Mouse (Mus musculus) neutrophil, adult 59 days (primary cell): Measurements from ENCODE around the gene Ctsz. TPM values are rescaled to one million over a fixed set of nuclear protein-coding genes. Genes with fewer than 3 reads are reported as not detected.

Source experiments
- total RNA-seq, 2 experiments: library from RNA; stranded (reverse); gene quantifications; 1 replicate in 1 of 2; 2 replicates in 1 of 2; pipeline ENCODE4 v1.2.4; 2023

Gene Ctsz
- total RNA-seq: 100 to 1,000 TPM; 149 to 190 TPM

GRCm38 (mm10) chr2:174438737-174439449 lies at the start of gene Ctsz:
Ctsz (minus strand) TSS chr2:174439039.

GRCm38 (mm10) chr2:174472818-174473549 lies 34.1 kb upstream of the Ctsz start, which contains the start of gene Prelid3b:
Prelid3b (minus strand) TSS chr2:174473081.

GRCm38 (mm10) chr2:174463789-174464523 lies 25.1 kb upstream of the Ctsz start, which contains the start of gene Atp5e:
Atp5e (minus strand) TSS chr2:174464105.

GRCm38 (mm10) chr2:174450353-174450752 lies 11.5 kb upstream of the Ctsz start, which contains the start of gene Tubb1:
Tubb1 (plus strand) TSS chr2:174450695.

GRCm38 (mm10) chr2:174415731-174416310 lies 23.0 kb downstream of the Ctsz start, which contains the start of gene Nelfcd:
Nelfcd (plus strand) TSS chr2:174415804.

Other genes with a start within 250 kb of the Ctsz start
- 100 to 1,000 TPM; 332 to 367 TPM for gene Gnas, start 154.7 kb downstream of the Ctsz start, total RNA-seq
- gene Gm20721, start 92.3 kb downstream of the Ctsz start, total RNA-seq: under 1 TPM; 0.24 to 0.60 TPM
- 10 to 100 TPM; 33.9 to 42.7 TPM for gene Nelfcd, start 23.2 kb downstream of the Ctsz start, total RNA-seq
- gene Tubb1, start 11.7 kb upstream of the Ctsz start, total RNA-seq: 1 to 10 TPM; 1.1 to 1.5 TPM
- gene Atp5e, start 25.1 kb upstream of the Ctsz start, total RNA-seq: 100 to 1,000 TPM; 173 to 179 TPM
- 10 to 100 TPM; 45.7 to 56.0 TPM for gene Prelid3b, start 34.0 kb upstream of the Ctsz start, total RNA-seq
- gene Zfp831, start 204.5 kb upstream of the Ctsz start, total RNA-seq: 10 to 100 TPM; 13.5 to 15.2 TPM